Mouse (Mus musculus) embryonic facial prominence, embryonic 11.5 days (tissue): ENCODE data around the gene 9130213A22Rik. TPM values are rescaled to one million over a fixed set of nuclear protein-coding genes. Genes with fewer than 3 reads are reported as not detected.
A peak's percentile ranks its signal among the peaks of the same experiment; 100 is the strongest.

ENCODE experiments used
- ATAC-seq: fragments of 200-750 bp; cut with Nextera tagmentation; replicated peaks from 2 replicates; pipeline ENCODE4 v1.8.0; 2017; ENCODE audit warnings: low read depth; ENCODE audit not compliant: insufficient number of reproducible peaks, low FRiP score, low TSS enrichment
- DNase-seq: peaks from one replicate; pipeline ENCODE4 v3.0.0-alpha.2; 2015; ENCODE audit warnings: low spot score
- H3K27ac ChIP-seq: fragments of 300-500 bp; sonication (generic); replicated peaks from 2 replicates; pipeline ENCODE4 v1.5.1; 2014; ENCODE audit warnings: mild to moderate bottlenecking, low read depth, low read length, control low read depth
- H3K27me3 ChIP-seq: fragments of 300-500 bp; sonication (generic); 2 replicates; pipeline ENCODE4 v1.6.1; 2014; ENCODE audit warnings: mild to moderate bottlenecking, low read length, moderate library complexity, mixed read lengths; ENCODE audit not compliant: control insufficient read depth, insufficient read depth
- H3K36me3 ChIP-seq: fragments of 300-500 bp; sonication (generic); replicated peaks from 2 replicates; pipeline ENCODE4 v1.6.1; 2014; ENCODE audit warnings: low read depth, mild to moderate bottlenecking, low read length, moderate library complexity, mixed read lengths; ENCODE audit not compliant: control insufficient read depth, insufficient read depth
- H3K4me1 ChIP-seq: fragments of 300-500 bp; sonication (generic); 2 replicates; pipeline ENCODE4 v1.6.1; 2014; ENCODE audit warnings: low read length, mixed read lengths; ENCODE audit not compliant: control insufficient read depth, insufficient read depth
- H3K4me2 ChIP-seq: fragments of 300-500 bp; sonication (generic); 2 replicates; pipeline ENCODE4 v1.6.1; 2014; ENCODE audit warnings: low read depth, mild to moderate bottlenecking, control low read depth, low read length, moderate library complexity
- H3K4me3 ChIP-seq: fragments of 300-500 bp; sonication (generic); 2 replicates; pipeline ENCODE4 v1.5.1; 2014; ENCODE audit warnings: low read depth, low read length, control low read depth
- H3K9ac ChIP-seq: fragments of 300-500 bp; sonication (generic); replicated peaks from 2 replicates; pipeline ENCODE4 v1.6.1; 2014; ENCODE audit warnings: mild to moderate bottlenecking, control low read depth, low read length
- H3K9me3 ChIP-seq: fragments of 300-500 bp; sonication (generic); replicated peaks from 2 replicates; pipeline ENCODE4 v1.6.1; 2016; ENCODE audit warnings: mild to moderate bottlenecking, low read length, inconsistent platforms, mixed read lengths; ENCODE audit not compliant: control insufficient read depth
- WGBS: fragments of 180-500 bp; shearing (Covaris S2); extraction: QIAGEN DNeasy Blood & Tissue Kit; methylation state at CpG from one replicate; pipeline ENCODE4 v1.1.7; 2014; 5-methylcytosine and 5-hydroxymethylcytosine counted together
- polyA plus RNA-seq: library from polyadenylated mRNA; unstranded; fragments of >200 nt; fragmentation: Nextera tagmentation; extraction: Ambion mirVana; gene quantifications from 2 replicates; pipeline ENCODE4 v1.2.1, GENCODE M21; 2014

Gene 9130213A22Rik
- polyA plus RNA-seq, 1 experiment from 2014 or later = not detected

DNA sequence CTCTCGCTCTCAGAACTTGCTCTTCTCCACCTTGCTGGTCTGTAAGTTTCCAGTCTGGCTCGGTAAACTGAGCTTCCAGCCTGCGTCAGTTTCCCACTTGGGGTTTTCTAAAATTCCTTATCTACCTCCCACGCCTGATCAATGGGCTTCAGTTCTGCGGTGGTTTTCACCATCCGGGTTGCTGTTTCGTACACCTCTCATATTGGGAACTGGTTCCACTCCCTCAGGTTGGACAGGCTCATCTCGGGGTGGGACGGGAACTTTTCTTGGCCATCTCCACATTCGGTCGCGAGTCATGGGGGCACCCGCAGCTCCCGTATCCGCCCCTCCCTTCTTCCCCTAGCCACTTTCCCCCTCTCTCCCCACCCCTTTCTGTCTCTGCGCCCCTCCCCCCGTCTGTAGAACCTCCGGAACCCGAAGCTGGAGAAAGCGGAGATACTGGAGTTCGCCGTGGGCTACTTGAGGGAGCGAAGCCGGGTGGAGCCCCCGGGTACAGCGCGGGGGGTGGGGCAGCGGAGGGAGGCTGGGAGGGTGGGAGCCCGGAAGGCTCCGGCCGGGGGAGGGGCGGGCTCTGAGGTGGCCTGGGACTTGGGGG is 551 bp downstream of the 9130213A22Rik start:
- Histone ChIP-seq H3K4me2 (peak overlapping the region; percentile 97), H3K27me3 (peaks cover 8% of the 10 kb centered on the region), H3K27ac (peak overlapping the region; percentile 52), H3K36me3 (no peaks in the 10 kb centered on the region), H3K9ac (peak overlapping the region; percentile 58), H3K4me3 (peak overlapping the region; percentile 75), H3K4me1 (peaks cover 3% of the 10 kb centered on the region), H3K9me3 (no peaks in the 10 kb centered on the region)
- no peak for ATAC-seq
- whole genome bisulfite sequencing = under 1% methylated on average over 28 of the region's 32 CpGs
- DNase-seq = peak; percentile 68

DNA sequence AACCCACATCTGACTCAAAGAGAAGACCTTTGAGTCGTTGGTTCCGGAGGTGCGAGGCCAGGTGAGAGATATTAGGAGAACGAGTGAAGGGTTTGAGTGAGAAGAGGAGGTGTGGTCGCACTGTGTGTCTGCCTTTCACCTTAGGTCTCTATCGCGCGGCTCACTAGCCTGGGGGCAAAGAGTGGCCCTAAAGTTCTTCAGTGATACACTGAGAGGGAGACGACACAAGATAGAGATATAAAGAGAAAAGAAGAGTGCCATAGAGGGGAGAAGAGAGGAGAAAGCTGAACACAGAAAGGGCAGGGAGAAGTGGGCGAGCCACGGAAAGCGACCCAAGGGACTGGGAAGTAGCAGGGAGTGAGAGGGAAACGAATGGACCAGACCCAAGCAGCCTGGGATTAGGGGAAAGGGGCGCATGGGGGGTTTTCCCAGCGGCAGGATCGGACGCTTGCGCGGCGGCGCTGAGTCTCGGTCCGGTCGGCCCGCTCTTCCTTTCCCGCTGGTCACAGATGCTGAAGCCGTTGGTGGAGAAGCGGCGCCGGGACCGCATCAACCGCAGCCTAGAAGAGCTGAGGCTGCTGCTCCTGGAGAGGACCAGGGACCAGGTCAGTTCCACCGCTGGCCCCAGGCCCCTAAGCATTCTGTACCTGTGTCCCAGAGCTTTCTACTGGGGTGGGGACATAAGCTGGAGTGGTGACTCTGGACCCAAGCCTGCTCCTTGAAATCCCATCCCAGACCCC is 1.2 kb downstream of the 9130213A22Rik start:
- Histone ChIP-seq H3K4me2 (peak overlapping the region; percentile 97), H3K9me3 (no peaks in the 10 kb centered on the region), H3K9ac (peak overlapping the region; percentile 58), H3K4me1 (peaks cover 3% of the 10 kb centered on the region), H3K27me3 (peaks cover 8% of the 10 kb centered on the region), H3K4me3 (peak overlapping the region; percentile 75), H3K36me3 (no peaks in the 10 kb centered on the region), H3K27ac (no peak overlapping the region)
- peak; percentile 39 for DNase-seq
- WGBS = under 1% methylated on average over 32 of the region's 33 CpGs
- no peak for ATAC-seq

DNA sequence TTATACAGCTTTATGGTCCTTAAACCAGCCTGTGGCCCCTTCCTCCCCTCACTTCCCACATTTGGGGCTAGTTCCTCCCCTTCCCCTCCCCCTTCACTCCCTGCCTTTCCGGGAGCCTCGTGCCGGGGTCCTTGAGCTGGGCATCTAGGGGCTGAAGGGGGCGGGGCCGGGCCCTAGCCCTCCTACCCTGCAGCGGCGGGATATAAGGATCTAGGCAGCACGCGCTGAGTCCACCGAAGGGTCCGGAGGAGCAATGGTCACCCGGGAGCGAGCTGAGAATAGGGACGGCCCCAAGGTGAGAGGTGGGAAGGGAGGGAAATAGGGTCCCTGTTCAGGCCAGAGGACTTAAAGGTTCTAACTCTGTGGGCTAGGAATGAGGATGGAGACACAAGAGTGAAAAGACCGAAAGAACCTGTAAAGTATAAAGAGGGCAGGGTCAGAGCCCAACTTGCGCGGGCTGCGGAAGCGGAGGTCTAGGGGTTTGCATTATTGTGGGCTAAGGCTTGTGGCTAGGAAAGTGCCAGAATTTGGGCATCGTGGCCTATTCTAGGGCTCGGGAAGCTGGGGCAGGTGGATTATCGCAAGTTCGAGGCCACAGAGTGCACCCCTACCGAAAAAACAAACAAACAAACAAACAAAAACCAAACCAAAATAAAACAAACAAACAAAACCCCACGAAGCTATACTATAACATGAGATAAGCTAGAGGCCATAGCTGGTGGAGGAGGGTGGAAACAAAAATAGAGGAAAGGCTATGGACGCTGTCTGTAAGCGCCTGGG is 2.0 kb downstream of the 9130213A22Rik start, which contains the start of gene Hes7:
Hes7 (plus strand) TSS at position 184 of the 780 bp plus-strand sequence.
- Histone ChIP-seq H3K27me3 (peaks cover 8% of the 10 kb centered on the region), H3K4me3 (peak within 1 kb of the TSS; percentile 75), H3K27ac (no peak within 1 kb of the TSS), H3K4me2 (peak within 1 kb of the TSS; percentile 97), H3K4me1 (peaks cover 3% of the 10 kb centered on the region), H3K36me3 (no peaks in the 10 kb centered on the region), H3K9me3 (no peaks in the 10 kb centered on the region), H3K9ac (peak within 1 kb of the TSS; percentile 58)
- DNase-seq = peak; percentile 68
- 1% methylated on average over 27 of the region's 27 CpGs for WGBS
- ATAC-seq = no peak

DNA sequence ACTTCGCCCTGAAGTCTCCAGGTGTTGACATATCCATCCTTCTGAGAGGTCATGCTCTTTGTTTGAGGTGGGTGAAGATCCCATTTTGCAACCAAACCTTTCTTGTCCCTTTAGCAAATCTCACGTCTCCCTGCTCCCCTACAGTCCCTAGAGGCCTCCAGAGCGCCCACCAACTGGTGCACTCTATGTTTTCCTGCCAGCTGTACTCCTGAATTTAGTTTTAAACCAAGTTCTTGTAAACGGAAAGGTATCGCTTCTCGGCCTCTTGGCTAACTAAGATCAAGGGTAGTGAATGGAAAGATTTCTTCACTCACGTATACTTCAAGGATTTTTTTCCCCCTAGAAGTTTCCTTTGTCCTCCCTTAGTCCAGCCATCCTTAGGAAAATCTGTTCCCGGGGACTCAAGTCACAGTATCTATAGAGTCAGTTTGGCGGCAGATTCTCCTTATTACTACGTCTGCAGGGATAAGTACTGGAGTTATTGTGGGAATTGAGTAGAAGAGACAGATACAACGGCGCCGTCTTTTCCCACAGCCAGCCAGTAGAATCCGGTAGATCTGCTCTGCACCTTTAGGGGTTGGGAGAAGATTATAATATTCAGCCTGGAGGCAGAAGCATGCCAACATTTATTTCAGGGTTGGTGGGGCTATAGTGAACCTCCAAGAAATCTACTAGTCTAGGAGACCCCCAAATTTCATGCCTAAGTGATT is 2.8 kb downstream of the 9130213A22Rik start:
- Histone ChIP-seq H3K4me3 (peak overlapping the region; percentile 75), H3K4me1 (peaks cover 3% of the 10 kb centered on the region), H3K9ac (no peak overlapping the region), H3K36me3 (no peaks in the 10 kb centered on the region), H3K27ac (no peak overlapping the region), H3K9me3 (no peaks in the 10 kb centered on the region), H3K27me3 (peaks cover 8% of the 10 kb centered on the region), H3K4me2 (peak overlapping the region; percentile 97; the same call in 1 of the 2 replicates)
- WGBS = 27% methylated on average over 14 of the region's 14 CpGs
- DNase-seq (peak; percentile 6), ATAC-seq (no peak)

DNA sequence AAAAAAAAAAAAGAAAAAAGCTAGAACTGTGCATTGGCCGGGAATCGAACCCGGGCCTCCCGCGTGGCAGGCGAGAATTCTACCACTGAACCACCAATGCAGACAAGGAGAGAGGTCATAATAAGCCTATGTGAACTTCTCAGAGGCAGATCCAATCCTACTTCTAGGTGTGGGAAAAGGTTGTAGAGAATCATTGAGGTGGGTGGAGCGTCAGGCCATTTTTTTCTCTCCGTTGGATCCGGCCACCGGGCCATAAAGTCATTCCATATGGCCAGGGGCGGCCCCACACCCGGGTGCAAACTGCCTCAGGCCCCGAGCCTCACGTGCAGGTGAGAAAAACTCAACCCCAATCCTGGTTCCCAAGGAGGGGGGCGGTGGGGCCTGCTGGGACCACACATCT is 3.6 kb downstream of the 9130213A22Rik start:
- DNase-seq (peak; percentile 94), ATAC-seq (no peak)
- 0% methylated on average over 15 of the region's 15 CpGs for WGBS
- peaks cover 8% of the 10 kb centered on the region for H3K27me3 ChIP-seq
- peaks cover 3% of the 10 kb centered on the region for H3K4me1 ChIP-seq
- H3K4me2 ChIP-seq = peak overlapping the region; percentile 54
- H3K9ac ChIP-seq = no peak overlapping the region
- no peaks in the 10 kb centered on the region for H3K9me3 ChIP-seq
- peak overlapping the region; percentile 82 for H3K4me3 ChIP-seq
- H3K36me3 ChIP-seq = no peaks in the 10 kb centered on the region
- H3K27ac ChIP-seq = no peak overlapping the region

DNA sequence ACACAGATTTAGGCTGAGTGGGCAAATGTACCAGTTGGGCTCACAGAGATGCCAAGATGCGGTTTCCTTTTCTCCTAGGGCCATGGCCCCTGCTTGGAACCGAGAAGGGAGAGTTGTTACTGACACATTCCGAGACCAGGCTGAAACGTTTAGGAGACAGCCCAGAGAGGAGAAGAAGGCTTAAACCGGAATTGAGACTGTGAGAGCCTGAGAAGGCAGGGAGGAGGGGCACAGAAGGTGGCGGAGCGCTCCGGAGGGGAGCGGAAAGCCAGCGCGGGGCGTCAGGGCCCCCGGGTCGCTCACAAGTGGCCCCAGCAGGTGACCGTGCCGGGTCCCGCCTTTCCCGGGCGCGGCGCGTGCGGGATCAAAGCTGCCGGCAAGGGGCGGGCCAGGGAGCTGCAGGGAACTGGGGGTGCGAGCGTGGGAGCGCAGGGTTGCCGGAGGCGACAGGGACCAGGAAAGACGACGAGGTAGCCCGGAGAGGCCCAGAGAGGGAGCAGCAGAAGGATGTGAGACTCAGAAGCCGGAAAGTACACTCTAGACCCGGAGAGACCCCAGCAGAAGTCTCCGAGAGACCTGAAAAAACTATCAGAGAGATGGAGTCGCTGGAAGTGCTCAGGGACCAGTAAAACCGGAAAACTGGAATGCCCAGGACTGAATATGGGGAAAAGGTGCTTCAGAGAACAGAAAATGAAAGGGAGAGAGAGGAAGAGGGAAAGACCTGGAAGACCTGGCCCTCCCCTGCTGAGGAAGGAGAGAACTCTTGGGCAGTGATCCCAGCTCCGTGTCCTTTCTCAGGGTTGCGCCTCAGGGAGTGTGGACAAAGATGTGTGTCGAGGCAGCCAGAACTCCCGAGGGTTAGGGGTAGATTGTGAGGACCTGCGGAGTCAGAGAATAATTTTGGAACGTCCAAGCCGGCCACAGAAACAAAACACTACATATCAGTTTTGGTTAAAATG is 4.4 kb downstream of the 9130213A22Rik start:
- Histone ChIP-seq H3K27me3 (peaks cover 8% of the 10 kb centered on the region), H3K9me3 (no peaks in the 10 kb centered on the region), H3K27ac (0 out of 2 replicates have a peak overlapping the region, but pooled peaks have one; percentile 3), H3K4me2 (peak overlapping the region; percentile 97), H3K36me3 (no peaks in the 10 kb centered on the region), H3K4me1 (peaks cover 3% of the 10 kb centered on the region), H3K4me3 (peak overlapping the region; percentile 82), H3K9ac (peak overlapping the region; percentile 70)
- WGBS = under 1% methylated on average over 45 of the region's 45 CpGs
- ATAC-seq (no peak), DNase-seq (peak; percentile 73)

DNA sequence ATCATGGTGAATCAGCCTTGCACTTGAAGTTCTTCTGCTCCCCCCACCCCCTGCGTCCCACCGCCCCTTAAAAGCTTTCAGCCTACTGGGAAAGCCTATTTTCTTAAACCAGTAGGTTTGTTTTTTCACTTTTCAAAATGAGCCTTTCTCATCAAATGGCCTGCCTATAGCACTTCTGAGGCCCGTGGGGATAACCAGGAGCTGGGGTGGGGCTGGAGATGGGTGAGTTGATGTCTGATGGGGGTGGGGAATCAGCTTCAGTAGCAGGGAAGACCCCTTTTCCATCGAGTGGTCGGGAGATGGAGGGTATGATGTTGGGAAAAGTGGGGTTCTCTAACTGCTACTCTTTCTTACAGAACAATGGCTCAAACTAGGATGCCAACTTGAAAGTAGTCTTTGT is 5.5 kb downstream of the 9130213A22Rik start:
- peaks cover 3% of the 10 kb centered on the region for H3K4me1 ChIP-seq
- H3K27me3 ChIP-seq = peaks cover 8% of the 10 kb centered on the region
- no peak overlapping the region for H3K9ac ChIP-seq

More for the DNA sequence above, 5.5 kb downstream of the 9130213A22Rik start:
- no peaks in the 10 kb centered on the region for H3K36me3 ChIP-seq
- H3K4me2 ChIP-seq = no peak overlapping the region
- no peaks in the 10 kb centered on the region for H3K9me3 ChIP-seq
- H3K4me3 ChIP-seq = no peak overlapping the region; the same call in 1 of the 2 replicates
- DNase-seq (no peak), ATAC-seq (no peak)
- WGBS = 53% methylated on average over 5 of the region's 5 CpGs
- H3K27ac ChIP-seq = no peak overlapping the region
